Mouse (Mus musculus): ENCODE results near the gene Tjp2. TPM values are rescaled to one million over a fixed set of nuclear protein-coding genes. Genes with fewer than 3 reads are reported as not detected.
"Not testable (repeated sequence)": the region's sequence is repeated elsewhere in the genome, so short reads cannot be mapped to it uniquely, and the experiment has no call there.

Tjp2 gene
- total RNA-seq, 2 experiments from 2014 or later, result 18.2 to 21.3 TPM

DNA sequence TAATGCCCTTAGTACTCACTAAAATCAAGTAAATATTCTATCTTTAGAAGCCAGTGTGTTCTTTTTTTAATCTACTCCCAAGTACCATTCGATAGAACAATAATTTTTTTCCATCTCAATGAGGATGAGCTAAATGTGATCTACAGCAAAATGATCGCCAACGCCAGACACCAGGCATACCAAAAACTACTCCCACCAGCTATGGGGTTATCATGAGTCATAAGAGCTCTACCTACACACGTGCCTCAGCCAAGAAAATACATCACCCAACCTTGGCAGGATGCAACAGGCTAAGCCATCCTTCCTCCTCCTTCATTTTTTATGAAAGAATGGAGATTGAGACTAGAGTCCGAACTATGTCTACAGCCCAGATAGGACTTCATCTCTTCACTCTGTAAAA lies 31.9 kb downstream of the Tjp2 start:
- intact Hi-C loops (cut with DNase I), result loop anchor here (2.0 kb wide), 1 partner anchor 72 kb away; no protein-coding TSS in a partner anchor
- no peak for DNase-seq

GRCm38 (mm10) chr19:24187791-24188190 lies 37.0 kb downstream of the Tjp2 start:
- DNase-seq, result no peak
- intact Hi-C loops (cut with DNase I), result no loop called here

DNA sequence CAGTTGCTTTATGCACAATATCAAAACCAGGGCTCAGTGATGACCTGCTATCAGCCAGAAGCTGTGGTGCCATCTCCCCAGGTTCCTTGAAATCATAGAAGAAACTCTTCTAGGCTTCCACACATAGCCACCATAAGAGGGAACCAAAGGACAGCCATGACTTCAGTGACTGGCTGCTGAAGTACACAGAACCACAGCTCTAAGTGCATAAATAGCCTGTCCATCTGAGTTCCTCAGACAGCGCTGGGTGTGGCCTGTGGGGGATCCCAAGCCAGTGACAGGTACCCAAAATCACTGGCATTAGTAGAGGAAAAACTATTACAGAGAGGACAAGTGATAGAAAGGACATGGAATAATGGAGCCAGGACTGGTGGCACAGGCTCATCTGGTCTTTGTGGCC lies 37.5 kb downstream of the Tjp2 start:
- intact Hi-C loops (cut with DNase I), result not testable (repeated sequence)

GRCm38 (mm10) chr19:24183680-24184235 lies 41.1 kb downstream of the Tjp2 start:
- no peak for DNase-seq
- intact Hi-C loops (cut with DNase I), result no loop called here

More for the DNA sequence above, 37.5 kb downstream of the Tjp2 start:
- DNase-seq, result not testable (repeated sequence)

- no peak for DNase-seq
- intact Hi-C loops (cut with DNase I), result no loop called here
These were observed 44.4 kb downstream of the Tjp2 start for GRCm38 (mm10) chr19:24180415-24180814.

DNA sequence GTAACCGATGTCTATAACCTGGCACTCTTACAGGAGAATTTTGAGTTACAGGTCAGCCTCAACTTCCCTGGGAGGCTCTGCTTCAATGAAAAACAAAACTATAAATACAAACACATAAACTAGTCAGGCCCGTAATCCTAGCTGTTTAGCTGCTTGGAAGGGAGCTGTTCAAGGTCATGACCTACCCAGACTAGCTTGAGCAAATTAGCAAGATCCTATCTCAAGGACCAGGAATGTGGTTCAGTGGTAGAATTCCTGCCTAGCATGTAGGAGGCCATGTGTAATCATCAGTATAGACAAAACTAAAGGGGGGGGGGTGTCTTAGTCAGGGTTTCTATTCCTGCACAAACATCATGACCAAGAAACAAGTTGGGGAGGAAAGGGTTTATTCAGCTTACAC lies 46.7 kb downstream of the Tjp2 start:
- intact Hi-C loops (cut with DNase I), result no loop called here
- no peak for DNase-seq

DNA sequence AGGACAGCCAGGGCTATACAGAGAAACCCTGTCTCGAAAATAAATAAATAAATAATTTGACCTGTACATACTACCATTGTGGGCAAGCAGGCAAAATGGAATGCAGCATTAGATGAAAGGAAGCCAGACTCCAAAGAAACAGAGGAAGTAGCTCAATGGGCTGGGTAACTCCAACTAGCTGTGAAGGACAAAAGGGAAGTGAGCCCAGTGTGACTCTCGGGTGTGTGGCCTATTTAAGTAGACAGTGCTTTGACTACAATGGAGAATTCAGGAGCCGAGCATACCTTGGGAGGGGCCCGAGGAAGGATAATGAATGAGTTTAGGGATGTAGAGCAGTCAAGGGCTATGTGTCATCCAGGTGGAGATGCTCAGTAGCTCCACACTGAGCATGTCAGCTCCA lies 48.1 kb downstream of the Tjp2 start:
- intact Hi-C loops (cut with DNase I), result no loop called here
- DNase-seq, result no peak

GRCm38 (mm10) chr19:24174896-24175295 lies 49.9 kb downstream of the Tjp2 start:
- DNase-seq, result peak; percentile 42 to 54
- intact Hi-C loops (cut with DNase I), result loop anchor here (5.0 kb wide), 1 partner anchor 47 kb away; no protein-coding TSS in a partner anchor

DNA sequence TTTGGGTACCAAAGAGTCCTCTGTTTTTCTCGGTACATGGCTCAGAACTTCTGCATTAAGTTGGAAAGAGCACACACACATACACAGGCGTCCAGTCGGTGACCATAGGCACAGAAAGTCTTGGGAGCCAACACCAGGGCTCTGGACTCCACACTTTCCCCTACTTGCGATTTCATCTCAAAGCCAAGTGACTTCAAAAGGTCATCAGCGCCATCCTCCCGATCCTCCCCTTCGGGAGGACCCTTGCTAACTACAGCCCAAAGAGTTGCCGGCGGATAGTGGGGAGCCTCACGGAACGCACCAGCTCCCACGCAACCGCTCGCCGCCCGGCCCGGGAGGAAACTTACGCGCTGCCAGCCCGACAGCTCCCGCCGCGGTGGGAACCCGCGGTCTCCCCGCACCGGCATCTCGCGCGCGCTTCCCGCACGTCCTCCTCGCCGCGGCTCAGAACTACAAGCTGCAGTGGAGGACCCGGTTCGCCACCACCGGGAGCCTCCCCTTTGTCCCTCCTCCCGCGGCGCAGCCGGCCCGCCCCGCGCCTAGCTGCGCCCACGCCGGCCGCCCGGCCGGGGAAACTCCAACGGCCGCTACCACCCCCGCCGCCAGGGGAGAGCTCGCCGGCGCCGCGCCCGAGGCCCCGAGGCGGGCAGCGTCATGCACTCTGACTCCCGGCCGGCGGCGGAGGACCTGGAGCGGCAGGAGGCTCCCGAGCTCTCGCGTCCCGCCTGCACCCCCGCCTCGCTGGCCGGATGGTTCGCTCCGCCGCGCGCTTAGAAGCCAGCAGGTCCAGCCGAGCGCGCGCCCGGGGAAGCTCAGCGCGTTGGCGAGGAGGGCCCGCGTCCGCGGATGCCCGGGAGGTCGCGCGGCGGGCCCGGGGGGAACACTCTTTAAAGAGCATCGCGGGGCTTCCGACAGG lies 51.0 kb downstream of the Tjp2 start:
- DNase-seq, result peak; percentile 93 to 95
- intact Hi-C loops (cut with DNase I), result loop anchor here (5.0 kb wide), 1 partner anchor 48 kb away; no protein-coding TSS in a partner anchor

- DNase-seq, result no peak
- intact Hi-C loops (cut with DNase I), result loop anchor here (5.0 kb wide), 1 partner anchor 49 kb away; no protein-coding TSS in a partner anchor
These were observed 51.8 kb downstream of the Tjp2 start for GRCm38 (mm10) chr19:24173020-24173419.

DNA sequence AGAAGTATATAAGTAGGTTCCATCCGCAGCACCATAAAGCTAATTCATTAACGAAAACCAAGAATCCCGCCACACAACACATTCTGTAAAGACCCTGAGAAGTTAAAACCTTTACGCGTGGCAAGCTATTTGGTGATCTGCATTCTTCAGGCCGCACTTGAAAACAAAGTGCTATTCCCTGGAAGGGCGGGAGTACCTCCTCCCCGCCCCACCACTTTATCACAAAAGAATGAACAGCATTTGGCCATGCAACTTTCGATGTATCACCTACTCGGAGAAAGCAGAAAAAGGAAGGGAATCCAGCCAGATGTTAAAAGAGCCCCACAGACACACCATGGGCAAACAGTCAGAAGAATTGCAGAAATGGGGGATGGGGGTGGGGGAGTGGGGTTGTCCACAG lies 56.3 kb downstream of the Tjp2 start:
- DNase-seq, result no peak
- intact Hi-C loops (cut with DNase I), result no loop called here

DNA sequence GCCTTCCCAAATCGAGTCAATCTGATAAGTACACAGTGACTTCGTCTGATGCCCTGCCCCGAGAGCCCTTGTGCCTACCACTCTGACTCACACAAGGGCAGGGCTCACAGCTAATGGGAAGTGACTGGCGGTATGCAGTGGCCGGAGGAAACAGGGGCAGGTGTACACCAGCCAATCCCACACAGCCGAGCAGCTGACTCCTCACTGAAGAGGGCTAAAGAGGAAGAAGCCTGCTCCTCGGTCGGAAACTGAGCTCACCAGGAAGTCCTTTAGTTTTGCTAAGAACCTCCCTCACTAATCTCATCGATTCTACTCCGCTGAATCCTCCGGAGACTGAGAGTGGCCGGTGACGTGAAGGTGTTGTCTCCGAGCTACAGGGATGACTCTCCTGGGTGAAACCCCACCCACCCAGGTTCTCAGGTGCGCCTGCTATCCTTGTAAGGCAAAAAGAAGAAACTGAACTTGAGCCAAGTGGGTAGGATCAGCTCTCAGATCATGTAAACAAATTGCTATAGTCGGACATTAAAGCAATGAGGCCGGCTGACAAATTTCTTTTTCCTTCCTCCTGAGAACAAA lies 58.2 kb downstream of the Tjp2 start:
- DNase-seq, result peak; percentile 47 to 53
- intact Hi-C loops (cut with DNase I), result no loop called here

DNA sequence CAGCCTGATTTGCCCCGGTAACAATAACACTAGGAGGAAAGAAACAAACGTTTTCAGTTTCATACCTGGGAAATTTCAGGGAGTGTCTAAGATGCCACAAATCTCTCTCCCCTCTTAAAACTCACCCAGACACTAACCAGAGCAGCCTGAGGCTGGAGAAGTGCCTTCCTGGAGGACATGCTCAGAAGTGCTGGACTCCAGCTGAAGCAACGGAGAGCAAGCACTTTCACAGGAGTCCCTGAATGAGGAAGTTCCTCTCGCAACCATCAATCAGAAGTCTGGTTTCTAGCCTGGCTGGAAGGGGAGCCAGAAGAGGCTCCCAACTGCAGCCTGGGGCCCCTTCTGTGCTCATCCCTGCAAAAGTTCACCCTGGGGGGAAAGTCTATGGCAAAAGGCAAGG lies 60.9 kb downstream of the Tjp2 start:
- intact Hi-C loops (cut with DNase I), result no loop called here
- DNase-seq, result no peak

GRCm38 (mm10) chr19:24160460-24160859 lies 64.4 kb downstream of the Tjp2 start:
- intact Hi-C loops (cut with DNase I), result no loop called here

GRCm38 (mm10) chr19:24159751-24160150 lies 65.1 kb downstream of the Tjp2 start:
- intact Hi-C loops (cut with DNase I), result no loop called here

More at GRCm38 (mm10) chr19:24160460-24160859, 64.4 kb downstream of the Tjp2 start:
- no peak for DNase-seq

DNA sequence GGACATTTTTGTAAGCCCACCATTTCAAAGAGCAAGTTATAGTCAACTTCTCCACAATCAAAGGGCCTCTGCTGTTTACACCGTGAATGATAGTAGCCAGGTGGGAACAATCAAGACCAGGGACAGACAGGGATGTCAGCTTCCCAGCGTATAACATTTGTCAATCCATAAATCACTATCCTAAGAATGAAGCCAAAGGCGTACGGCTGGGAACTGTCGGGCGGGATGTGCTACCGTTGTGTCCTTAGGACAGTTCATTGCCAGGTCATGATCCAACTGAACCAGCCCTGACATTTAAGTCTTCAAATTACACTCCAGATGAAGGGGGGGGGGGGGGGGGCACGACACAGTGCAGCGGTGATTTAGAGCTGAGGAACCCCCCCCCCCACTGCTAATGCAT lies 65.5 kb downstream of the Tjp2 start:
- intact Hi-C loops (cut with DNase I), result no loop called here
- no peak for DNase-seq

More at GRCm38 (mm10) chr19:24159751-24160150, 65.1 kb downstream of the Tjp2 start:
- no peak for DNase-seq

- intact Hi-C loops (cut with DNase I), result no loop called here
These were observed 68.8 kb downstream of the Tjp2 start for GRCm38 (mm10) chr19:24156067-24156455.

GRCm38 (mm10) chr19:24155395-24156066 lies 69.3 kb downstream of the Tjp2 start:
- no peak for DNase-seq
- intact Hi-C loops (cut with DNase I), result no loop called here

More at GRCm38 (mm10) chr19:24156067-24156455, 68.8 kb downstream of the Tjp2 start:
- DNase-seq, result no peak

DNA sequence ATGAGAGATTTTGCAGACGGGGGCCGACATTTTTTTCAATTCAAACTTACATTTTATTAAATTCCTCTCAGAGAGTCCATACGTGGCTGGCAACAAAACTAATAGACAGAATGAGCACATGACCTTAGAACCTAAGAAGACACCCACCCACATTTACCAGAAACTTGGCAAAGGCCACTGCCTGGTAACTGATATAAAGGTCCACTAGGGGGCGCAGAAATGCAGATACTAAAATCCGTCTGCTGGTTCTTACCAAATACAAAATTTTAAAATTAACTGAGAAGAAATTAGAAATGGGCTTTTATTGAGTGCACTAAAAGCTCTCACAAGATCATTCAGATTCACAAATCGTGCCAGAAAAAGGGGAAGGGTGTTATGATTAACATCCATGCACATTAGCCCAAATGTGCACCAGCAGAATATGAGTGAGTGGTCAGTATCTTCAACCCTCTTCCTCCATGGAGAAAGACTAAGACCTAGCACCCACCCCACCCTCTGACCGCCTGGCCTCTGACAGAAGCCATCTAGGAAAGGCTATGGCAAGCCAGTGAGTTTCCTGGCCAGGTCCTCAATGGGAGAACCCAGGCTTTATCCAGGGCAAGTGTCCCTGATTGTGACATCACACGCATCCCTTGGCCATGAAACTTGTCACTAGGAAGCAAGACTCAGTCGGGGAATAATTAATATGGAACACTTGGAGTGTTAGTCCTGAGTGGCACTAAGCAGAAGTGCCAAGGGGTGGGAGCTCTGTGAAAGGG lies 71.4 kb downstream of the Tjp2 start:
- intact Hi-C loops (cut with DNase I), result loop anchor here (1.0 to 2.0 kb wide), 3 partner anchors 67 to 111 kb away; partner anchors contain the start of gene Tjp2
- peak; percentile 52 to 56 for DNase-seq

DNA sequence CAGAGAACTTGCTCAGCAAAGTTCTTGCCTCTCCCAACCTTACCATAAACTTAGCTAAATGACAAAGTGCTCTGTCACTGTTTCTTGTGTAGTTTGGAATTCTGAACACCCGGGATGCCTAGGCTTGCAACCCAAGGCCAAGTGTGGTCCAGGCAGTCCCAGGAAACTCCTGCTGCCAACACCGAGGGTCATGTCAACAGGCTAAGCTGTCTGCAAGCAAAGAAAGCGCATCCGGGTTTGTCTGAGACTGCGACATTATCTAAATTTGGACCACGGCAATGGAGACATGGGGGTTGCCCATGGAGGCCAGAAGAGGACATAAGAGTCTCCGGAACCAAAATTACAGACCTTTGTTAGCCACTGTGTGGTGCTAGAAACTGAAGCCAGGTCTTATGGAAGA lies 80.8 kb downstream of the Tjp2 start:
- intact Hi-C loops (cut with DNase I), result no loop called here
- DNase-seq, result no peak
